Mouse (Mus musculus) neural tube, embryonic 13.5 days (tissue): ENCODE data around the gene Mfng. TPM values are rescaled to one million over a fixed set of nuclear protein-coding genes. Genes with fewer than 3 reads are reported as not detected.
A peak's percentile ranks its signal among the peaks of the same experiment; 100 is the strongest.

Experiments used
- ATAC-seq: fragments of 200-750 bp; cut with Nextera tagmentation; 2 replicates; pipeline ENCODE4 v1.8.0; 2017; ENCODE audit warnings: low read depth, mild to moderate bottlenecking, moderate TSS enrichment, moderate library complexity
- H3K27ac ChIP-seq: fragments of 300-500 bp; sonication (generic); replicated peaks from 2 replicates; pipeline ENCODE4 v1.5.1; 2015; ENCODE audit warnings: moderate library complexity, mild to moderate bottlenecking, inconsistent platforms
- H3K27me3 ChIP-seq: fragments of 300-500 bp; sonication (generic); 2 replicates; pipeline ENCODE4 v1.6.1; 2015; ENCODE audit warnings: mild to moderate bottlenecking, inconsistent platforms
- H3K36me3 ChIP-seq: fragments of 300-500 bp; sonication (generic); 2 replicates; pipeline ENCODE4 v1.6.1; 2015; ENCODE audit warnings: mild to moderate bottlenecking, inconsistent platforms
- H3K4me1 ChIP-seq: fragments of 300-500 bp; sonication (generic); replicated peaks from 2 replicates; pipeline ENCODE4 v1.6.1; 2015; ENCODE audit warnings: inconsistent platforms
- H3K4me2 ChIP-seq: fragments of 300-500 bp; sonication (generic); 2 replicates; pipeline ENCODE4 v1.6.1; 2015; ENCODE audit warnings: inconsistent platforms, mild to moderate bottlenecking, moderate library complexity
- H3K4me3 ChIP-seq: fragments of 300-500 bp; sonication (generic); 2 replicates; pipeline ENCODE4 v1.5.1; 2015; ENCODE audit warnings: mild to moderate bottlenecking, inconsistent platforms
- H3K9ac ChIP-seq: fragments of 300-500 bp; sonication (generic); 2 replicates; pipeline ENCODE4 v1.6.1; 2015; ENCODE audit warnings: moderate library complexity, mild to moderate bottlenecking, inconsistent platforms
- H3K9me3 ChIP-seq: fragments of 300-500 bp; sonication (generic); 2 replicates; pipeline ENCODE4 v1.6.1; 2016; ENCODE audit warnings: inconsistent platforms
- WGBS: fragments of 180-500 bp; shearing (Covaris S2); methylation state at CpG from one replicate; pipeline ENCODE4 v1.1.7; 2015; 5-methylcytosine and 5-hydroxymethylcytosine counted together
- polyA plus RNA-seq: library from polyadenylated mRNA; unstranded; fragments of >200 nt; fragmentation: Nextera tagmentation; extraction: Ambion mirVana; gene quantifications from 2 replicates; pipeline ENCODE4 v1.2.1, GENCODE M21; 2015

The Mfng gene
- polyA plus RNA-seq, 1 experiment from 2014 or later = 34.2 TPM

DNA sequence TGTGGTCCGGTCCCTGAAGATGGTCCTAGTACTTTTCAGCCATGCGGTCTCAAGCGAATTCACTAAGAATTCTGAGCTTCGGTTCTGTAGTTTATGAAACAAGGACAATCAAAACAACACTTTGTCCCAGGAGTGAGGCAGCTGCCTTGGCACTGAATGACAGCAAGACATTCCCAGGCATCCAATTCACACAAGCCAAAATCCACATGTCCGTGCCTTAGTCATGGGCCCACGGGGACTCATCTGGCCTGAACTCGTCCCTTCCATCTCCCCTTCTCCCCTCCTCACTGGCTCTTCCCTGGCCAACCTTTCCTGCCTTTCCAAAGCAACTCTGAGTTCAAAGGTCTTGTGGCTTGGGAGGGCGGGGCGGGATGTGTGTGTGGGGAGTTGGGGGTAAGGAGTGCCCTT lies 13.1 kb upstream of the Mfng start:
- WGBS = 73% methylated on average over 9 of the region's 9 CpGs
- Histone ChIP-seq H3K9me3 (no peaks in the 10 kb centered on the region), H3K27ac (peak overlapping the region; percentile 56)

DNA sequence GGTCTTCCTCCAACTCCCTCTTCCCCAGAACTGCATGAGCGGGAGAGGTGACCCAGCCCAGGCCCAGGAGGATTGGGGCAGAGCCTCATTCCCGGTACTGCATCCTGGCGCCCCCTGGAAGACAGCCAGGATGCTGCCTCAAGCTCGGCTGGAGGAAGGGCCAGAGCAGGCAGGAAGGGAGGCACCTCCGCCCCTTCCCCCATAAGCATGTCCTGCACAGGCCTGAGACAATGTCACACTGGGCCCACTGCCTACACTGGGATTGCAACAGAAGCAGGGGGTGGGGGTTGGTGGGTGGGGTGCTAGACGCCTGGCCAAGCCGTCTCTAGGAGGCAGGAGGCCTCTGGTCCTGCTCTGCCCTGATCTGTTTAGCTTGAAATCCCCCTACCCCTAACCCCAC lies 12.7 kb upstream of the Mfng start:
- Histone ChIP-seq H3K9ac (no peak overlapping the region), H3K4me3 (no peak overlapping the region), H3K27me3 (no peaks in the 10 kb centered on the region), H3K4me2 (no peak overlapping the region), H3K36me3 (no peaks in the 10 kb centered on the region), H3K27ac (peak overlapping the region; percentile 56; the same call in 1 of the 2 replicates), H3K4me1 (peaks cover 33% of the 10 kb centered on the region), H3K9me3 (no peaks in the 10 kb centered on the region)
- peak; percentile 70; the same call in 1 of the 2 replicates for ATAC-seq
- WGBS = 21% methylated on average over 7 of the region's 7 CpGs

More for the DNA sequence above, 13.1 kb upstream of the Mfng start:
- peaks cover 34% of the 10 kb centered on the region for H3K4me1 ChIP-seq
- H3K9ac ChIP-seq = no peak overlapping the region
- no peaks in the 10 kb centered on the region for H3K36me3 ChIP-seq
- no peaks in the 10 kb centered on the region for H3K27me3 ChIP-seq
- no peak overlapping the region for H3K4me2 ChIP-seq
- no peak overlapping the region for H3K4me3 ChIP-seq
- no peak for ATAC-seq

DNA sequence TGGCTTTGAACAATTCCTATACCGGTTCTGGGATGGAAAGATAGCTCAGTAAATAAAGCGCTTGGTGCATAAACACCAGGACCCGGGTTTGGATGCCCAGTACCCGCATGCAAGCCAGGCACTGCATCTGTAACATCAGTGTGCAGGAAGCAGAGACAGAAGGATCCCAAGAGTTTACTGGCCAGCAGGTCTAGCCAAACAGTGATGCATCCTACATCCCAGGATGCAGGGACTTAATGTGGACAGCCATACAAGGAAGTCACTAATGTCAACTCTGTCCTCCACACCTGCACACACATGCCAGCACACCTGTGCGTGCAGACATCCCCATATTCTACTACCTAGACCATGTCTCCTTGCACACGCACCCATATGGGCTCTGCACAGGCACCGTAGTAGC lies 12.0 kb upstream of the Mfng start:
- no peak for ATAC-seq
- Histone ChIP-seq H3K27me3 (no peaks in the 10 kb centered on the region), H3K36me3 (no peaks in the 10 kb centered on the region), H3K9me3 (no peaks in the 10 kb centered on the region), H3K27ac (no peak overlapping the region), H3K4me3 (no peak overlapping the region), H3K4me2 (no peak overlapping the region), H3K9ac (no peak overlapping the region), H3K4me1 (peaks cover 27% of the 10 kb centered on the region)
- WGBS = 93% methylated on average over 7 of the region's 7 CpGs

DNA sequence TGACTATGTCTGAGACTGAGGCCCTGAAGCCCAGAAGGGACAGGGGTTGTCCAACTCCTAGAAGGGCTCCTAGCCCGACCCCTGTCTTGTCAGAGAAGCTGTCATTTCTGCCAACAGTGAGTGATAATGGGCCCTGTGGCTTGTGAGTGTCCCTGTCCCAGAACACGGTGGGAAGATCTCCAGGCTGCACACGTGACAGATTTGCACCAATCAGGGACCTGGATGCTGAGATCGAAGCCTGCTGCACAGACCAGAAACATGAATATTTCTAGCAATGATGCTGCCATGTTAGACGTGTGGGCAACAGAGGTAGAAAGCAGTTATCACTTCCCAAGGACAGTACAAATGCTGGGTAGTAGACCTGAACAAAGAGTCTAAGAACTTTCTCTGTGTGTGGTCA lies 11.2 kb upstream of the Mfng start:
- Histone ChIP-seq H3K27me3 (no peaks in the 10 kb centered on the region), H3K36me3 (no peaks in the 10 kb centered on the region), H3K4me2 (no peak overlapping the region), H3K9ac (no peak overlapping the region), H3K27ac (no peak overlapping the region), H3K4me3 (no peak overlapping the region), H3K9me3 (no peaks in the 10 kb centered on the region), H3K4me1 (peaks cover 27% of the 10 kb centered on the region)
- ATAC-seq = no peak
- 71% methylated on average over 5 of the region's 5 CpGs for WGBS

DNA sequence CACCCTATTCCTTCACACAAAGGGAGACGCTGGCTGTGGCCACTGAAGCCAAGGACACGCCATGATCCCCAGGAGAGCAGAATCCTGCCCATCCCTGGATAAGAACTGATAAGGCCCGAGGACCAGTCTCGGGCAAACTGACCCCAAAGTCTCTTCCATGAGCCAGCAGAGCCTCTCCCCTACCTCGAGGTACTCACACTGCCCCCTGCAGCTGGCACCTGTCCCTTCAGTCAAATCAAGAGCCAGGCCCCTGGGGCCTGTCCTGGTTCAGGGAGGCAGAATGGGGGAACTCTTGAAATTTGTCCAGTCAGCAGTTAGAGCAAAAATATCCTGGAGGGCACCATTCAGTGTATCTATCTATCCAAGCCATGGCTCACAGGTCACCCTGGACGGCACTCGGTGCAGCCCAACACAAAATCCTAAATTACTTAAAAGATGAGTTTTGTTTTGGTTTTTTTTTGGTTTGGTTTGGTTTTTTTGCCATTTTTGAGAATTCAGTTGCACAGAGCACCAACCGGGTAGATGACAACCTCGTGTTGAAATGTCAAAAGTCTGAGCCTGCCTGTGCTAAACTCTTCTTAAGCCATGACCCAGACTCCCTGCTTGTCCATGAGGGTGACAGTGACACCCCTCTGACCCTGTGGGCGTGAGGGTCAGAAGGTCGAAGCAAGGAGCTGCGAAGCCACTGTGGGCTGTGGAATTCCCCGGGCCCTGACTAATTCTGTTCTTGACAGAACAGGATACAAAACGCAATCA lies 9.3 kb upstream of the Mfng start:
- no peak overlapping the region for H3K9ac ChIP-seq
- no peak overlapping the region for H3K4me3 ChIP-seq
- no peak overlapping the region for H3K4me2 ChIP-seq
- H3K27ac ChIP-seq = no peak overlapping the region
- H3K9me3 ChIP-seq = no peaks in the 10 kb centered on the region
- no peak for ATAC-seq
- 71% methylated on average over 14 of the region's 14 CpGs for WGBS
- H3K4me1 ChIP-seq = peaks cover 36% of the 10 kb centered on the region
- no peaks in the 10 kb centered on the region for H3K36me3 ChIP-seq
- no peaks in the 10 kb centered on the region for H3K27me3 ChIP-seq

DNA sequence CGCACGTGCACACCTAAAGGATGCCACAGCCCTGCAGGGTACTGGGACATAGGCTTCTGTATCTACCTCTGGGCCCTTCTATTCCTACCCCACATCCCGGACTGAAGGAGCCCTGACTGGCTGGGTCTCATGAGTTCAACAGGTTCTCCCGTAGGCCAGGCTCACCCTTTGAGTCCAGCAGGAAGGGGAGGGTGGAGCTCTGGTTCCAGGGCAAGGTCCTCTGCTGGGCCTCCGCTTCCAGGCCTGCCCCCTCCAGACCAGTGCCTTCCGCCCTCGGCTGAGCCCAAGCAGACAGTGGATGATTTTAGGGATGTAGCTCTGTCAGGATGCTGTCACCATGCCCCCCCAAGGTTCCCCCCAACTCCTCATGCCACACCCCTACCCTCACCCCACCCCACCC lies 7.6 kb upstream of the Mfng start:
- Histone ChIP-seq H3K27ac (no peak overlapping the region), H3K27me3 (no peaks in the 10 kb centered on the region), H3K4me1 (peaks cover 20% of the 10 kb centered on the region), H3K36me3 (no peaks in the 10 kb centered on the region), H3K9ac (no peak overlapping the region), H3K4me3 (no peak overlapping the region), H3K4me2 (no peak overlapping the region), H3K9me3 (no peaks in the 10 kb centered on the region)
- 80% methylated on average over 7 of the region's 7 CpGs for WGBS
- ATAC-seq = no peak

DNA sequence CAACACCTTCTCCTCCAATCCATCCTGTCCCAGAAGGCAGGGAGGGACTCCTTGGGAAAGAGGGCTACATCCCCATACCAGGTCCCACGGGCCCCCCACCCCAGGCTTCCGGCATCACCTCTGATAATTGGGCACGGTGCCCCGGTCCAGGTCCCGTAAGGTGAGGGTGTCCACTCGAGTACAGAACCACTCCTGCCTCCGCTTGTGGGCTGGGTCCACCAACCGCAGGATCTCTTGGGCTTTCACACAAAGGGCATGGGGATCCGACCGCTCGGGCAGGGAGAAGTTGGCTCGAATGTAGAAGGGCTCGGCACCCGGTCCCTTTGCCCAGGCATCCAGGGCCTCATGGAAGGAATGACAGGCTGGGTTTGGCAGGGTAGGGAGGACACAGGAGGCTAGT lies 7.1 kb upstream of the Mfng start:
- 91% methylated on average over 14 of the region's 14 CpGs for WGBS
- ATAC-seq = no peak
- Histone ChIP-seq H3K27me3 (no peaks in the 10 kb centered on the region), H3K9ac (no peak overlapping the region), H3K9me3 (no peaks in the 10 kb centered on the region), H3K36me3 (no peaks in the 10 kb centered on the region), H3K4me2 (no peak overlapping the region), H3K27ac (no peak overlapping the region), H3K4me3 (no peak overlapping the region), H3K4me1 (peaks cover 15% of the 10 kb centered on the region)

DNA sequence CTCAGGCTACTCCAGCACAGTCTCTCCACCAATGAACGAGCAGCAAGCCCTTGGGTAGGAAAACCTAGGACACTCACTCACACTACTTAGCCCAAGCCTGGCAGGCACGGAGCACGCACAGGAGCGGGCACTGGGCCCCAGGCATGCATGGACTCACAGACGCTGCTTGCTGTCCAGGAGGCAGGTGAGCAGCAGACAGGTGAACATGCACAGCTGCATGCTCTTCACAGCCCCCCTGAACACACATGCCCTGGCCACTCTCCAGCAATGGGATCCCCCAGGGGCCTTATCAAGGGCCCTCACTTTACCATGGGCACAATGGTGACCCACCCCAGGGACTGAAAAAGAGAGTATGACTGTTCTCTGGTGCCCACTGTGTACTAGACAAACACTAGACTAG lies 6.4 kb upstream of the Mfng start:
- Histone ChIP-seq H3K9me3 (no peaks in the 10 kb centered on the region), H3K27ac (no peak overlapping the region), H3K9ac (no peak overlapping the region), H3K4me3 (no peak overlapping the region), H3K4me1 (peaks cover 15% of the 10 kb centered on the region), H3K4me2 (no peak overlapping the region), H3K36me3 (no peaks in the 10 kb centered on the region), H3K27me3 (no peaks in the 10 kb centered on the region)
- WGBS = 93% methylated on average over 5 of the region's 5 CpGs
- no peak for ATAC-seq

DNA sequence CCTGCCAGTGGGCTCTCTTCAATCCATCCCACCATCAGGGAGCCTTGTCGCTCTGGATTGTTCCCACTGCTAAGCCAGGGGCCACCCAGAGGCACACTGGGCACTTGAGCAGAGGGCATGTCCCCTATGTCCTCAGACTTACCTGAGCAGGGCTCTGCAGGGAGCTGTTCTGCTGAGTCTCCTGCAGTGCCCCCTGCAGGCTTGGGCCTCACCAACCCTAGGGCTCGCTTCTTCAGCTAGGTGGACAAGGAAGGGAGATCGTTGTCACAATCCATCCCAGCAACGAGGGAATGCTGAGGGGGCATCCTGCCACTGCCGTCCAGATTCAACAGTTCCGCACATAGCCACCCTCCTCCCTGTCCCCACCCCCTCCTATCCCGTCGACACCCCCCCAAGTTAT lies 6.0 kb upstream of the Mfng start:
- Histone ChIP-seq H3K4me1 (peaks cover 15% of the 10 kb centered on the region), H3K36me3 (no peaks in the 10 kb centered on the region), H3K4me3 (no peak overlapping the region), H3K9ac (no peak overlapping the region), H3K27me3 (no peaks in the 10 kb centered on the region), H3K9me3 (no peaks in the 10 kb centered on the region), H3K27ac (no peak overlapping the region), H3K4me2 (no peak overlapping the region)
- ATAC-seq = no peak
- 82% methylated on average over 8 of the region's 8 CpGs for WGBS

DNA sequence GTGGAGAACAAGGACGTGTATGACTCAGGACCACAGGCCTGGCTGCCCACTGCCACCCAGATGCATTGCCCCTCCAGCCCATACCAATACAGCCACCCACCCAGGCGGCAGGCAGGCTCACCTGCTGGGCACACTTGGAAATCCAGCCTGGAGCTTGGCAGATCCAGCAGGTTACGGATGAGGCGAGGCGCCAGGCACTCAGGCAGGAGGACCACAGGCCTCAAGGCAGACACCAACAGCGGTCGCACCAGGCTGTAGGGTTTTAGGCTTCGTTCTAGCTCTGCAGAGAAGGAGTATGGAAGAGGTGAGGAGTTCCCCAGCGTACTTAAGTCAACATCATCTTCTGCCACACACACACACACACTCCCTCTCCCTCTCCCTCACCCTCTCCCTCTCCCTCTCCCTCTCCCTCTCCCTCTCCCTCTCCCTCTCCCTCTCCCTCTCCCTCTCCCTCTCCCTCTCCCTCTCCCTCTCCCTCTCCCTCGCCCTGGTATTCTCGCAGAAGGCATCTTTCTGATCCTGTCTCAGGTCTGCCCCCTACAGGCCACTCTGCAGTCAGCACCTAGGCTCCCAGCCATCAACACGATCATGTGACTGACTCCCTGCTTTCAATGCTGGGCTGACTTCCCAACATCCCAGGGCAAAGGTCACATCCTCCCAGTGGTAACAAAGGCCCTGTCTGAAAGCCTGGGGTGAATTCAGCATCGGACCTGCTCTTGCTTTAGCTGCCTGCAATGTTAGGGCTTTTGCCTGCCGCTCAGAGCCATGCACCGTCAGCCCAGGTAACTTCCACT lies 5.0 kb upstream of the Mfng start:
- Histone ChIP-seq H3K4me2 (no peak overlapping the region), H3K27me3 (no peaks in the 10 kb centered on the region), H3K9me3 (no peaks in the 10 kb centered on the region), H3K4me3 (no peak overlapping the region), H3K9ac (0 out of 2 replicates have a peak overlapping the region, but pooled peaks have one; percentile 12), H3K4me1 (peaks cover 25% of the 10 kb centered on the region), H3K27ac (peak overlapping the region; percentile 52; the same call in 1 of the 2 replicates), H3K36me3 (no peaks in the 10 kb centered on the region)
- ATAC-seq = peak; percentile 16; the same call in 1 of the 2 replicates
- 45% methylated on average over 14 of the region's 15 CpGs for WGBS

DNA sequence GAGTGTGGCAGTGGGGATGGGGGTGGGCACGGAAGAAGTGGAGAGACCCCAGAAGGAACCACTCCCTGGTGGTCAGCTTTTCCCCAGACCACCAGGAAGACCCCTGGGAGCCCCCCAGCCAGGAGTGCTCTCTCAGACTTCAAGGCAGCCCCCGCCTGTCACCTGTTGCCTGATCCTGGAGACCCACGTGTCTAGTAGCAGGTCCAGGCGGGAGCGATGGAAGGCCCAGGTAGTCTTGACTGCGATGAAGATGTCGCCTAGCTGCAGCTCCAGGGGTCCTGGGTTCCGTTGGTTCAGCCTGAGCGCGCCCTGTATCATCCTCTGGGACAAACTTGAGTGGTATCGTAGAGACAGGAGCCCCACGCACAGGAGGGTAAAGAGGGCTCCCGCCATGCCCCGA lies 419 bp downstream of the Mfng start:
- Histone ChIP-seq H3K4me3 (peak overlapping the region; percentile 34), H3K27ac (peak overlapping the region; percentile 90), H3K4me2 (peak overlapping the region; percentile 54), H3K9me3 (no peaks in the 10 kb centered on the region), H3K4me1 (peaks cover 63% of the 10 kb centered on the region), H3K27me3 (no peaks in the 10 kb centered on the region), H3K36me3 (no peaks in the 10 kb centered on the region), H3K9ac (peak overlapping the region; percentile 64)
- 32% methylated on average over 14 of the region's 14 CpGs for WGBS
- ATAC-seq = 0 out of 2 replicates have a peak, but pooled peaks have one; percentile 5

DNA sequence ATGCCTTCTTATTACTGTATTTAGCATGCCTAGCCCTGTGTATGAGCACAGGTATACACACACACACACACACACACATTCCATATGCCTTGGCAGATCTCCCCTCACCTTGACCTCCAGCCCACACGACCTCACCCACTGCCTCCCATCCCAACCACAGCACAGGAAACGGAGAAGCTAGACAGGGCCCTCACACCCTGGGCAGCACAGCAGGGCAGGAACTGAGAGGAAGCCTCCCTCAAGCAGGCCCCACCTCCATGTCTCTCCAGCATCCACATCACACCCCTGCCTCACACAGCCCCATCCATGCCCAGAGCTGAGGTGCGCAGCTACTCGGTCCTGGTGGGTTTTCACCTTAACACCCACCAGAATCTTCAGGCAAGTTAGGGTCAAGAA lies 909 bp downstream of the Mfng start:
- Histone ChIP-seq H3K27me3 (no peaks in the 10 kb centered on the region), H3K9ac (peak overlapping the region; percentile 64), H3K9me3 (no peaks in the 10 kb centered on the region), H3K4me2 (peak overlapping the region; percentile 54), H3K36me3 (no peaks in the 10 kb centered on the region), H3K4me1 (peaks cover 65% of the 10 kb centered on the region), H3K27ac (peak overlapping the region; percentile 90), H3K4me3 (peak overlapping the region; percentile 34)
- ATAC-seq = 0 out of 2 replicates have a peak, but pooled peaks have one; percentile 17
- 57% methylated on average over 4 of the region's 4 CpGs for WGBS
